Mouse (Mus musculus): ENCODE measurements around the gene Nova2. TPM values are rescaled to one million over a fixed set of nuclear protein-coding genes. Genes with fewer than 3 reads are reported as not detected.

Nova2 gene
- 17.6 and 18.0 TPM in 2 replicates for polyA plus RNA-seq (2015; fragmentation: Nextera tagmentation; extraction: Ambion mirVana)

DNA sequence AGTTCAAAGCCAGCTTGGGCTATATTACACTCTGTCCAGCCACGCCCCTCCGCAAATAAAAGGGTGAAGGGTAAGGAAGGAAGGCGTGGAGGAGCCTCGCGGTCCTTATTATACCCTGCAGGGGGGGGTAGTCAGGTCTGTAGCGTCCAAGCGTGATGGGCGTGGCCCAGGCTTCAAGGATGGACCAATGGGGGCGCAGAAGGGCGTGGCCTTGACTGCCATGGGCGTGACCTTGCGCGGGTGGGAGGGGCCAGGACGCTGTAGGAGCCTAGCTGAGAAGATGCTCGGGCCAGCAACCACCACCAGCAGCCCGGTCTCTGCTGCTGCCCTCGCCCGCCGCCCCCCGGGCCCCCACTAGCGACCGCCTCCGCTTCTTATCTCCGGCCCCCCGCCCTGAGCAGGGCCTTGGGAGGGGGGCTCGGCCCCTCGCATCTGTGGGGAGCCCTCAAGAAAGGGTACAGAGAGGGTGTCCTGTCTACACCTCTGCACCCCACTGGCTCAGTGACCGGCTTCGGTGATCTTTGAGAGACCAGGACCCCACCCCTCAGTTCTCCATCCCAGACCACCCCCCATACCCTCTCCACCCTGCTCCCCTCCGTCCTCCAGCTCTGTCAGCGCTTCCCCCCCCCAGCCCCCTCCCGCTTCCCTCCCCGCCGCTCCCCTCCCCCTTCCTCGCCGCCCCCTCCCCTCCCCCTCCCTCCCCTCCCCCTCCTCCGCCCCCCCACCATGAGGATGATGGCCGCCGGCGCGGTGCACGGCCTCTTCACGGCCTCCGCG, at the start of gene Nova2:
Gene Nova2, plus strand, starts transcription at position 727 of the 777 bp plus-strand sequence.
- WGBS = under 1% methylated on average over 29 of the region's 45 CpGs
- Histone ChIP-seq H3K4me2 (replicated peaks) (peak within 1 kb of the TSS; percentile 66), H3K9ac (replicated peaks) (peak within 1 kb of the TSS; percentile 99), H3K36me3 (no peaks in the 10 kb centered on the region), H3K27me3 (no peaks in the 10 kb centered on the region), H3K9me3 (no peaks in the 10 kb centered on the region), H3K27ac (replicated peaks) (peak within 1 kb of the TSS; percentile 94), H3K4me3 (peak within 1 kb of the TSS; percentile 96), H3K4me1 (peaks cover 79% of the 10 kb centered on the region)
- peak; percentile 82 for ATAC-seq (replicated peaks)

DNA sequence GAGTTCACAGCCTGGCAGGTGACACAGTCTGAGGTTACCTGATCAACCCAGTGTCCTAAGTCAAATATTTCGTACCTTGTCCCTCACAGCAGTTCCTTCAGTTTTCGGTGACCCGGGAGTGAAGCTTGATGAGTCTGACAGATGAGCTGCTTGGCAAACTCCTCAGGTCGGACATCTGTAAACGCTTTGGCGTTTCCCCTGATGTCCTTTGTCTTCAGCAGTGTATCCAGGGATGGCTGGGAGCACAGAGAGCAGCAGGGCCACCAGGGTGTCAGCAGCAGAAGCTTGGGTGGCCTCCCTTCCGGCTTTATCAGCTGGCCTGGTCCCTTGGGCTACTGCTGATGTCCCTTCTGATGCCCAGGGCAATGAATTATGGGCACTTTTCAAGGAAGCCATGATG, 47.0 kb upstream of the Nova2 start:
- Histone ChIP-seq H3K4me2 (replicated peaks) (no peak overlapping the region), H3K36me3 (no peaks in the 10 kb centered on the region), H3K4me1 (no peaks in the 10 kb centered on the region), H3K4me3 (no peak overlapping the region), H3K9ac (replicated peaks) (no peak overlapping the region), H3K27ac (replicated peaks) (no peak overlapping the region), H3K27me3 (no peaks in the 10 kb centered on the region), H3K9me3 (no peaks in the 10 kb centered on the region)
- 83% methylated on average over 7 of the region's 7 CpGs for WGBS
- ATAC-seq (replicated peaks) = no peak

DNA sequence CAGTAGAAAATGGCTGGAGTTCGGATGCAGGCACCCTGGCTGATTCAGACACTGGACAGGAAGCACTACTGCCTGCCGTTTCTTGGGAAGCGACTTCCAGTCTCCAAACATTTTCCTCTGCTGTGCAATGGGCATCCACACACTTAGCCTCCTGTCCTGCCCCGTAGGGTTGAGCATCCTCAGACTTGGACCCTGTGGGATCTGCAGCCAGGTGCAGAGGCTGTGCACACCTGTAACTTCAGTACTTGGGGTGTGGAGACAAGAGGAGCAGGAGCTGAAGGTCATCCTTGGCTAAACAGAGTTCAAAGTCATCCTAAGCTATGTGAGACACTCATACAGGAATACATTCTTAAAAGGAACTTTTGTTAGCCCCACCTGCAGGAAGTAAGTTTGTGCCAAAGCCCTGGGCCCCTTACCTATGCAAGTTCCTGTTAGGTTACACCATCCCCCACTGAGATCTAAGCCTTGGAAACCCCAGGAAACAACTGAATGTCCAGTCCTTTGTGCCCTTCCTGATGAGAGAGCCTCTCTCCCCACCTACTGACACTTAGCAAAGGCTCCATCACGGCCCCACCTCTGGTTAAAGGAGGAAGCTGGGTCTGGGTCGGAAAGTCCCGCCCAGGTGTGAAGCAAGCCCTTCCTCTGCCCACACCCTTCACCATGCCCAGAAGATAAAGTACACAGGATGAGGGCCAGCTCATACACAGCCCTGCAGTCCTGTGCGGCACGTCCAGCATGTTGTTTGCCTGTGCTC, 41.5 kb upstream of the Nova2 start:
- no peaks in the 10 kb centered on the region for H3K9me3 ChIP-seq
- no peaks in the 10 kb centered on the region for H3K36me3 ChIP-seq
- no peak overlapping the region for H3K27ac ChIP-seq (replicated peaks)
- no peaks in the 10 kb centered on the region for H3K4me1 ChIP-seq
- ATAC-seq (replicated peaks) = no peak
- no peak overlapping the region for H3K4me3 ChIP-seq
- no peak overlapping the region for H3K9ac ChIP-seq (replicated peaks)
- 73% methylated on average over 9 of the region's 9 CpGs for WGBS
- H3K27me3 ChIP-seq = no peaks in the 10 kb centered on the region
- no peak overlapping the region for H3K4me2 ChIP-seq (replicated peaks)

DNA sequence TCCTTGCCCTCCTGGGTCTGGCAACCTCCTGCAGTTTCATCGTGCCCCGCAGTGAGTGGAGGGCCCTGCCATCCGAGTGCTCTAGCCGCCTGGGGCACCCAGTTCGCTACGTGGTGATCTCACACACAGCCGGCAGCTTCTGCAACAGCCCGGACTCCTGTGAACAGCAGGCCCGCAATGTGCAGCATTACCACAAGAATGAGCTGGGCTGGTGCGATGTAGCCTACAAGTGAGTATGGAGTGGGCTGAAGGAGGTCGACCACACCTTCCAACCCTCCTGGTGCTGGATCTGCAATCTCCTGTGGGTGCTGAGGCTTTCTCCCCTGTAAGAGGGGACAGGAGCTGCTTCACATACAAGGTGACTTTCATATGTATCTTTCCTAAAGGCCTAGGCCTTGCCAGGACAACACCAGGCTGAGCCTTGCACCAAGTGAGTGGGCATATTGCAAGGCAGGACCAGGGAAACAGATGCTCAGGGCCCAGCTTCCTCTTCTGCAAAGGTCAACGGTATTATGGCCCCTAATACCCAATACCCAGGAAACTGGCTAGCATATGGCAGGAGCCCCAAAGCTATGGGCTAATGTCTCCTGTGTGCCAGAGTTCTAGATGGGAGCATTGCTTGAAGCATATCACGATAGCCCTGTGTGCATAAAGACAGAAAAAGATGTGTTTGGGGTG, 40.8 kb upstream of the Nova2 start:
- no peak for ATAC-seq (replicated peaks)
- Histone ChIP-seq H3K4me1 (no peaks in the 10 kb centered on the region), H3K4me3 (no peak overlapping the region), H3K9me3 (no peaks in the 10 kb centered on the region), H3K27me3 (no peaks in the 10 kb centered on the region), H3K4me2 (replicated peaks) (no peak overlapping the region), H3K36me3 (no peaks in the 10 kb centered on the region), H3K27ac (replicated peaks) (no peak overlapping the region), H3K9ac (replicated peaks) (no peak overlapping the region)
- 66% methylated on average over 13 of the region's 13 CpGs for WGBS

DNA sequence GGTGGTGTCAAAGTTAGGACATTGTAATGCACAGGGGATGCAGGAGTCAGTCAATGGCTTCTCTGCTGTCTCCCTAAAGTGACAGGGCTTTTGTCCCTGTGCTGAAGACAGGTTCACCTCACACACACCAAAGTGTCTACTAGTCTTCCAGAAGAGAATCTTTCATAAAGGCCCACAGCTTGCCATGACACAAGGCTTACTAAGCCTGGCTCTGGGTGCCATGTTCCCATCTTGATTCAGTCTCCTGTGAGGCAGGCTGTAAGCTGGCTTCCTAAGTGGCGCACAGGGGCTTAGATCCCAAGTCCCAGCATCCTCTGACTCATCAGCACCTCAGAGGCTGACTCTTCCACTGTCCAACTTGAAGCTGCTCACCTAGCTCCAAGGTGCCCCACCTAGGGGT, 38.7 kb upstream of the Nova2 start:
- Histone ChIP-seq H3K9ac (replicated peaks) (no peak overlapping the region), H3K4me1 (no peaks in the 10 kb centered on the region), H3K27ac (replicated peaks) (no peak overlapping the region), H3K4me2 (replicated peaks) (no peak overlapping the region), H3K27me3 (no peaks in the 10 kb centered on the region), H3K4me3 (no peak overlapping the region), H3K36me3 (no peaks in the 10 kb centered on the region), H3K9me3 (no peaks in the 10 kb centered on the region)
- no peak for ATAC-seq (replicated peaks)
- WGBS = 95% methylated on average over 1 of the region's 1 CpGs

DNA sequence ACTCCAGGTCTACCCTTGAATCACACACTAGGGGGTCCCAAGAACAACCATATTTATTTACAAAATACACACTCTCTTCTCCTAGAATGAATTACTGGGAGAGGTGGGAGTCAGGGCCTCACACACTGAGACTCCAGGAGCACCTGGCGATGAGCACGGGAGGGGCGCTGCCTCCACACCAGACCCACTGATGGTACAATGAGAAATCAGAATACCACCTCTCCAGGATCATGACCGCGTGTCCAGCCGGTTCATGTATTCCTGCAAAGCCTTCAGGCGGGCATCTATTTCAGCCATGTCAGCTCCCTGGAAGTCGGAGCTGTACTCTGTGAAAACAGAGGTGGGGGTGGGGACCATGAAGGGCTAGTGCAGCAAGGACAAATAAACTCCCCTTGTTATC, 34.8 kb upstream of the Nova2 start:
- Histone ChIP-seq H3K4me1 (peaks cover 20% of the 10 kb centered on the region), H3K27me3 (0 out of 2 replicates have a peak, but pooled peaks cover 5% of the 10 kb centered on the region), H3K27ac (replicated peaks) (no peak overlapping the region), H3K9me3 (no peaks in the 10 kb centered on the region), H3K9ac (replicated peaks) (no peak overlapping the region), H3K36me3 (no peaks in the 10 kb centered on the region), H3K4me3 (no peak overlapping the region), H3K4me2 (replicated peaks) (no peak overlapping the region)
- ATAC-seq (replicated peaks) = no peak
- WGBS = 92% methylated on average over 8 of the region's 8 CpGs

DNA sequence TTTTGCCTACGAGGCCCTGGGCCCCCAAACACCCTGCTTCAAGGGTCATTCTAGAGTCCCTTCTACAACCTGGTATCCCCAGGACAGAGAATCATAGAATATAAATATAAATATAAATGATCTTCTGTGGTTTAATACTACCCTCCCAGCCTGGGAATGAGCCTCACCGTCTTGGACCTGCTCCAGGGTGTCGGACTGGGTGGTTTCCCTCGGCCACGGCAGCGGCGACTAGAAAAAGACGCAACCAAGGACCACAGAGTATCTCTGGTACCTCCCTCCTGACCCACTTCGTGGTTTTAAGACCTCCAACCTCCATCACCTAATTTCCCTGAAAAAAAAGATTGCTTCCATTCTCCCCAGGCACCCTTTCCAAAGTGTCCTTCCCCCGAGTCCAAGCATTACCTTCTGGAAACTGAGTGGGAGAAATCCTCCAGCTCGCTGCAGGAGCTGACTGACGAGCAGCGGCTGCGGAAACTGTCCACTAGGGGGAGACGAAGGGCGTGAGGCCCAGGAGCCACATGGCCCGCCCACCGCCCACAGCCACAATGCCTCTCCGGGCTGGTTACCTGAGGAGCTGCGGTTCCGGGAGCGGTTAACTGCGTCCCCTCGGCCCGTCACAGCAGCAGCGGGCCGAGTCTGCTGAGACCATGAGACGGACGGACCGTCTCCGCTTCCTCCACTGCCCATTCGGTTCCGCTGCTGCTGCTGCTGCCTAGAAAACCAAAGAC, 33.7 kb upstream of the Nova2 start:
- H3K27me3 ChIP-seq = 0 out of 2 replicates have a peak, but pooled peaks cover 5% of the 10 kb centered on the region
- peak overlapping the region; percentile 74 for H3K4me2 ChIP-seq (replicated peaks)
- H3K4me1 ChIP-seq = peaks cover 20% of the 10 kb centered on the region
- peak overlapping the region; percentile 62 for H3K9ac ChIP-seq (replicated peaks)
- H3K4me3 ChIP-seq = peak overlapping the region; percentile 50
- WGBS = 20% methylated on average over 33 of the region's 33 CpGs
- no peaks in the 10 kb centered on the region for H3K9me3 ChIP-seq
- peak; percentile 74 for ATAC-seq (replicated peaks)
- H3K36me3 ChIP-seq = no peaks in the 10 kb centered on the region
- no peak overlapping the region for H3K27ac ChIP-seq (replicated peaks)

DNA sequence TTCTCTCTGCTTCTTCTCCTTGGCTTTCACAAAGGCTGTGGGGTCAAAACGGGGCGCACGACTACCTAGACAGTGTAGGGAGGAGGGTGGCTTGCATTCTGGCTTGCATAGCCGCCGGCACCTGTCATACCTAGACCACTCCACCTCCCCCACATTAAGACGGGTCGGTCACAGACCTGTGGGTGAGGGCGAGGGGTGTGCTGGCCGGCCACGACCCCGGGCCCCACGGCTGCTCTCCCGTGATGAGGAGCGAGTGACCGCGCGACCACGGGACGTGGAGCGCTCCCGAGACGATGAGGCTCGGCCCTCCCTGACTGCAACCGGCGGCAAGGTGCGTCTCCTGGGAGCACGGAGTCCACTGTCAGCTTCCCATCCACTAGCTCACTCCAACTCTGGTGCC, 32.7 kb upstream of the Nova2 start:
- peak overlapping the region; percentile 74 for H3K4me2 ChIP-seq (replicated peaks)
- H3K4me3 ChIP-seq = peak overlapping the region; percentile 50
- WGBS = 29% methylated on average over 27 of the region's 27 CpGs
- peak overlapping the region; percentile 62 for H3K9ac ChIP-seq (replicated peaks)
- no peaks in the 10 kb centered on the region for H3K36me3 ChIP-seq
- 0 out of 2 replicates have a peak, but pooled peaks cover 5% of the 10 kb centered on the region for H3K27me3 ChIP-seq
- H3K27ac ChIP-seq (replicated peaks) = no peak overlapping the region
- H3K9me3 ChIP-seq = no peaks in the 10 kb centered on the region
- ATAC-seq (replicated peaks) = peak; percentile 35
- H3K4me1 ChIP-seq = peaks cover 20% of the 10 kb centered on the region

DNA sequence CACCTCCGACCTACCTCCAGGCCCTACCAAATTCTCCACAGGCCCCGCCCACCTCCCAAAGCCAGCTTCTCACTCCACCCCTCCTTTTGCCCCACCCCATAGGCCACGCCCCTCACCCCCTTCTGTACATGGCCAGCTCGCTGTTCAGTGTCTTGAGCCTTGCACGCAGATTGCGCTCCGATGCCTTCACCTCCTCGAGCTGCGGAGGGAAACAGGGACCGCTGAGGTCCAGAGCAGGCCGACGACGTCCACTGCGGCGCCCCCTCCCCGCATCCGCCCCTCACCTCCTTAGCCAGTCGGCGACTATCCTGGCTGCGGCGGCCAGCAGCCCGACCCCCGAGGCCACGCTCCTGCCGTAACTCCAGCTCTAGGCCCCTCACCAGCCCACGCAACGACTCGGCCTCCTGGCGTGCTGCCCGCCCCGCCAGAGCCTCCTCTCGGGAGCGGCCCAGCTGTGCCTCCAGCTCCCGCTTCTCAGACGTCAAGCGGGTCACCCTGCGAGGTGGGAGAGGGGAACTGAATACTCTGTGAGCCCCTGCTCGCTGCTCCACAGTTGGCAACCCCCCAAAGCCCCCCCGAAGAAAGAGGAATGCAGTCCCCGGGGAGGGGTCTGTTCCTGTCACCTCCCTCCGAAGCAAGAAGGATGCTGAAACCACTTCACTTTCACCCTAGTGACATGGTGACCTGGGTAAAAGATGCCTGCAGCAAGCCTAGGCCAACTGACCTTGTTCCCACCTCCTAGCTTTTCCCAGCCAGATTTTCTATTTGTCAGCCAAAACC, 31.8 kb upstream of the Nova2 start:
- Histone ChIP-seq H3K27ac (replicated peaks) (no peak overlapping the region), H3K9me3 (no peaks in the 10 kb centered on the region), H3K36me3 (no peaks in the 10 kb centered on the region; the same call in 1 of the 2 replicates), H3K4me1 (peaks cover 20% of the 10 kb centered on the region), H3K4me2 (replicated peaks) (peak overlapping the region; percentile 74), H3K9ac (replicated peaks) (peak overlapping the region; percentile 53), H3K4me3 (peak overlapping the region; percentile 50), H3K27me3 (0 out of 2 replicates have a peak, but pooled peaks cover 5% of the 10 kb centered on the region)
- peak; percentile 39; the same call in 1 of the 2 replicates for ATAC-seq (replicated peaks)
- WGBS = 1% methylated on average over 38 of the region's 41 CpGs

DNA sequence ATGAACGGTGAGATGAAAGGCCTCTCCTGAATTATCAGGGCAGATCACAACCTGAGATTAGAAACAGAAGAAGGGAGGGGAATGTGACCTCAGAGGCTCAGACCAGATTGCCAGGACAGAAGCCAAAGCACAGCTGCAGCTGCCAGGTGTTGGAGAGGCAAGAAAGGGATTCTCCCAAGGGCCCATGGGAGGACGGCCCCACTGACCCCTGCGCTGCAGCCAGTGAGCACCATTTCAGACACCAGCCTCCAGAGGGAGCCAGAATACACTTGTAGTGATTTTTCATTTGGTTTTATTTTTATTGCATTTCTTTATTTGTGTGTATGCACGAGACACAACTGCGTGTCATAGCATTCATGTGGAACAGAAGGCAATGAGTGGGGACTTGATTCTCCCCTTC, 29.2 kb upstream of the Nova2 start:
- H3K36me3 ChIP-seq = no peaks in the 10 kb centered on the region; the same call in 1 of the 2 replicates
- peaks cover 20% of the 10 kb centered on the region for H3K4me1 ChIP-seq
- H3K4me2 ChIP-seq (replicated peaks) = no peak overlapping the region
- H3K27me3 ChIP-seq = 0 out of 2 replicates have a peak, but pooled peaks cover 5% of the 10 kb centered on the region
- no peak overlapping the region for H3K27ac ChIP-seq (replicated peaks)
- 27% methylated on average over 5 of the region's 5 CpGs for WGBS
- no peak overlapping the region for H3K9ac ChIP-seq (replicated peaks)
- no peak overlapping the region for H3K4me3 ChIP-seq
- no peaks in the 10 kb centered on the region for H3K9me3 ChIP-seq
- no peak for ATAC-seq (replicated peaks)

DNA sequence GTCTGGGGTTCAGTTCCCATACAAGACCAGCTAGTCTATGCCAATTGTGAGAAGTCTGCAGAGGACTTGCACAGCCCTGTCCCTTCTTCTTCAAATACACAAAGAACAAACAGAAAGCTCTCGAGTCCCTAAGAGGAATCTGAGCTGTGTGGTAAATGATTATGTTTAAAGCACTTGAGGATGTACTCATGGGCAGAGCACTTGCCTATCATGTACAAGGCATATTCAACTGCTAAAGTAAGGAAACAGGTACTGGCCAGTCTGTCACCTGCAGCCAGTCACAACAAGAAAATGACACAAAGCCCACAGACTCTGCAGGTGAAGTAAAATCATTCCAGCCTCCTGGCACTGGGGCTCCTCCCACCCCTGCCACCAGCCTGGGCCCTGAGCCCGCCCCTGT, 25.2 kb upstream of the Nova2 start:
- 83% methylated on average over 2 of the region's 2 CpGs for WGBS
- no peaks in the 10 kb centered on the region for H3K9me3 ChIP-seq
- ATAC-seq (replicated peaks) = no peak
- no peaks in the 10 kb centered on the region for H3K27me3 ChIP-seq
- no peak overlapping the region for H3K4me3 ChIP-seq
- H3K4me2 ChIP-seq (replicated peaks) = no peak overlapping the region
- no peak overlapping the region for H3K27ac ChIP-seq (replicated peaks)
- H3K36me3 ChIP-seq = no peaks in the 10 kb centered on the region; the same call in 1 of the 2 replicates
- no peaks in the 10 kb centered on the region for H3K4me1 ChIP-seq
- H3K9ac ChIP-seq (replicated peaks) = no peak overlapping the region

Data from forebrain, embryonic 15.5 days (tissue).